Mouse (Mus musculus) lung, postnatal 25 days (tissue): Measurements from ENCODE around the gene Yjefn3.
"Not testable (repeated sequence)": the region's sequence is repeated elsewhere in the genome, so short reads cannot be mapped to it uniquely, and the experiment has no call there.

Source experiments
- DNase-seq: peaks from one replicate; pipeline ENCODE4 v3.0.0; 2022; ENCODE audit warnings: low spot score

Yjefn3 gene

GRCm38 (mm10) chr8:69902163-69903062, at the start of gene Yjefn3, which contains the start of the genes Tssk6 and Ndufa13:
Gene Yjefn3, minus strand, starts transcription at chr8:69902712.
Gene Tssk6, plus strand, starts transcription at chr8:69902184.
Gene Ndufa13, minus strand, starts transcription at chr8:69902558.
- no peak for DNase-seq

- no peak for DNase-seq
Measured at GRCm38 (mm10) chr8:69950300-69950699, 47.8 kb upstream of the Yjefn3 start.

- not testable (repeated sequence) for DNase-seq
Measured at GRCm38 (mm10) chr8:69942495-69942894, 40.0 kb upstream of the Yjefn3 start.

- DNase-seq, result no peak
Measured at GRCm38 (mm10) chr8:69940386-69940785, 37.9 kb upstream of the Yjefn3 start.

- peak; percentile 37 for DNase-seq
Measured at GRCm38 (mm10) chr8:69939633-69940032, 37.1 kb upstream of the Yjefn3 start.

GRCm38 (mm10) chr8:69938245-69938982, 35.9 kb upstream of the Yjefn3 start:
- no peak for DNase-seq

- peak; percentile 66 for DNase-seq
Measured at GRCm38 (mm10) chr8:69937466-69937865, 35.0 kb upstream of the Yjefn3 start.

- DNase-seq, result peak; percentile 83
Measured at GRCm38 (mm10) chr8:69936050-69936794, 33.7 kb upstream of the Yjefn3 start.

- DNase-seq, result no peak
Measured at GRCm38 (mm10) chr8:69935431-69935830, 32.9 kb upstream of the Yjefn3 start.

- DNase-seq, result no peak
Measured at GRCm38 (mm10) chr8:69934582-69934981, 32.1 kb upstream of the Yjefn3 start.

GRCm38 (mm10) chr8:69933811-69934210, 31.3 kb upstream of the Yjefn3 start:
- DNase-seq, result no peak

- DNase-seq, result no peak
Measured at GRCm38 (mm10) chr8:69926901-69927300, 24.4 kb upstream of the Yjefn3 start.

- DNase-seq, result no peak
Measured at GRCm38 (mm10) chr8:69923986-69924385, 21.5 kb upstream of the Yjefn3 start.

GRCm38 (mm10) chr8:69921141-69921540, 18.6 kb upstream of the Yjefn3 start:
- DNase-seq, result no peak

GRCm38 (mm10) chr8:69919876-69920662, 17.6 kb upstream of the Yjefn3 start:
- peak; percentile 80 for DNase-seq

GRCm38 (mm10) chr8:69919010-69919409, 16.5 kb upstream of the Yjefn3 start:
- DNase-seq, result peak; percentile 85

- no peak for DNase-seq
Measured at GRCm38 (mm10) chr8:69918506-69918905, 16.0 kb upstream of the Yjefn3 start.

GRCm38 (mm10) chr8:69915748-69916147, 13.2 kb upstream of the Yjefn3 start:
- no peak for DNase-seq

GRCm38 (mm10) chr8:69914526-69914925, 12.0 kb upstream of the Yjefn3 start:
- DNase-seq, result no peak

- no peak for DNase-seq
Measured at GRCm38 (mm10) chr8:69912478-69913074, 10.1 kb upstream of the Yjefn3 start.

- DNase-seq, result no peak
Measured at GRCm38 (mm10) chr8:69911917-69912316, 9.4 kb upstream of the Yjefn3 start.
